Mouse (Mus musculus) kidney, postnatal 10 days (tissue): ENCODE results near the gene Tars2.
"Not testable (repeated sequence)": the region's sequence is repeated elsewhere in the genome, so short reads cannot be mapped to it uniquely, and the experiment has no call there.

Experiments
- DNase-seq: peaks from one replicate; pipeline ENCODE4 v3.0.0; 2021; ENCODE audit warnings: mixed read lengths

The Tars2 gene

GRCm38 (mm10) chr3:95760106-95760505 lies at the start of gene Tars2:
Tars2 (minus strand) TSS chr3:95760206.
- DNase-seq = no peak

DNA sequence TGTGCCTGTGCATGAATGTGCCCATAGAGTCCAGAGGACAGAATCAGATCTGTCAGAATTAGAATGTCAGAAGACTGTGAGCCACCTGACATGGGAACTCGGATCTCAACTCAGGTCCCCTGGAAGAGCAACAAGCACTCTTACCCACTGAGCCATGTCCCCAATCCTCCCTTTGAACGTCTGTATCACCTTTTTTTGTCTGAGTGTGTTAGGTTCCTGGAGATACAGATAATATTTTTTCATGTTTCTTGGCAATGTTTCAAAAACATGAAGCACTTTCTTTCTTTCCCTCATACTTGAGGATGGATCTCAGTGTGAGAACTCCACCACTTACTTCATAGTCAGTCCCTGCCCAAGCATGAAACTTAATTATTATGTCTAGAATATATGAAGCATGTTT lies 48.4 kb upstream of the Tars2 start:
- no peak for DNase-seq

DNA sequence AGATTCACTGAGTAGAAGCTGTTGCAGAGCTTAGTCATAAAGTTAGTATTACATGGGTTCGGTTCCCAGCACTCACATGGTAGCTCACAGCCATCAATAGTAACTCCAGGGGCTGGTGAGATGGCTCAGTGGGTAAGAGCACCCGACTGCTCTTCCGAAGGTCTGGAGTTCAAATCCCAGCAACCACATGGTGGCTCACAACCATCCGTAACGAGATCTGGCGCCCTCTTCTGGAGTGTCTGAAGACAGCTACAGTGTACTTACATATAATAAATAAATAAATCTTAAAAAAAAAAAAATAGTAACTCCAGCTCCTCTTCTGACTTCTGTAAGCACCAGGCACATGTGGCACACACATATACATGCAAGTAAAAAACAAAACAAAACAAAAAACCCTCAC lies 47.6 kb upstream of the Tars2 start:
- not testable (repeated sequence) for DNase-seq

GRCm38 (mm10) chr3:95806677-95807076 lies 46.7 kb upstream of the Tars2 start:
- DNase-seq = no peak

- no peak for DNase-seq
Observed at GRCm38 (mm10) chr3:95803851-95804250, 43.8 kb upstream of the Tars2 start.

DNA sequence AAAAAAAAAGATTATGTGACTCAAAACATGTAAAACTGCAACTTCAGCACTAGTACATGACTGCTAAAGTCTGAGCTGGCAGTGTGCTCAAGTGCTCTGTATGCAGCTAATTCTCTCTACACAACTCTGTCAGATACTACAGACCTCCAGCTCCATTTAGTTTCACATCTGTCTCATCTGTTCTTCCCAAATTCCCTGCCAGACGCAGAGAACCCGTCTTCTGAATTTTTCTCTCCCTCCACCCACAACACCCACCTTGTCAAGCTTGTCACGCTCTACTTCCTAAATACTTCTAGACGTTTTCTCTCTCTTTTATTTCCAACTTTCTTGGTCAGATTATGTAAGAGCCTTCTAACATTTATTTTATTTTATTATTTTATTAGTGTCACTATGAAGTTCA lies 38.8 kb upstream of the Tars2 start:
- no peak for DNase-seq

DNA sequence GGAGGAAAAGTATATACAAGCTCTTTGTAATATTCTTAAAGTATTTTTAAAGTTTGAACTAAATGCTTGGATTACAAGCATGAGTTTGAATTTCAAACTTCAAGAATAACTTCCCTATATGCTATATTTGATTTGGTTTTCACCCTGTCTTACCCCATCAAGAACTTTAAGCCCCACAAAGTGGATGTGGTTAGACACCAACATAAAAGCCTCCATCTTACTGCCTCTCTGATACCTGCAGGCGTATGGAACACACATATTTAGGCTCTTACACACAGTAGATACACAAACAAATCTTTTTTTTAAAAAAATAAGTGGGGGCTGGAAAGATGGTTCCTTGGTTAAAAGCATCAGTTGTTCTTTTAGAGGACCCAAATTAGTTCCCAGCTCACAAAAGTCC lies 34.3 kb upstream of the Tars2 start:
- no peak for DNase-seq

DNA sequence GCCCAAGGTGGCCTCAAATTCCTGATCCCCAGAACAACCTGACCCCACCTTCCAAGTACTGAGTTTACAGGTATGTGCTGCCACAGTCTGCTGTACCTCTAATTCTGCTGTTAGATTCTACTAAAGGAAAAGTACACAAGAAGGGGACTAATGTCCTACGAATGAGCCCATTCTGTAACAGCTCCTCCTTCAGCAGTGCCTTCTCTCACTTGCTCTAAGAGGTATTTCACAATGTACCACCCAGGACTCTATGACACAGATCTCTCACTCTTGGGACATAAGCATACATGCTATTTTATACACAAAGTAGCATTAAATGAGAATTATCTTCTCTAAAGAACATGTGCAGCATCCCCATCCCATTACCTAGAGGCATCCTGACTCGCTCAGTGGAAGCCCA lies 33.7 kb upstream of the Tars2 start:
- no peak for DNase-seq

GRCm38 (mm10) chr3:95785501-95785900 lies 25.5 kb upstream of the Tars2 start:
- DNase-seq = no peak

- DNase-seq = peak; percentile 41
Observed at GRCm38 (mm10) chr3:95771985-95772384, 12.0 kb upstream of the Tars2 start.

DNA sequence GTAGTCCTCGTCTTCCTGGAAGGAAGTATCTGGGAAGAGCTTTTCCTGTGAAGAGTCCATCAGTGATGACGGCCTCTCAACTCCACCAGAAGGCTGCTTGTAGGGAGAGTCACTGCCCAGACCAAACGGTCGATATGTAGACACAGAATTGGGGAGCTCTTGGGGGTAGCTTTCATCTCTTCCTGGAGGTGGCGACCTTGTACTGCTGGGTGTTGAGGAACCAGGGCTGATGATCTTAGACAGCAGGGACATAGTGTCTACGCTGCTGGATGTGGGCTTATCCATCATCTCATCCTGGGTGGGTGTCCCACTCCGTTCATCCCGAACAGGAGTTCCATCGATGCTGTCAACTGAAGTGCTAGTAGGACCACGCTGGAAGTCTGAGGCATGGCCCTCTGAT lies 5.5 kb upstream of the Tars2 start:
- no peak for DNase-seq

DNA sequence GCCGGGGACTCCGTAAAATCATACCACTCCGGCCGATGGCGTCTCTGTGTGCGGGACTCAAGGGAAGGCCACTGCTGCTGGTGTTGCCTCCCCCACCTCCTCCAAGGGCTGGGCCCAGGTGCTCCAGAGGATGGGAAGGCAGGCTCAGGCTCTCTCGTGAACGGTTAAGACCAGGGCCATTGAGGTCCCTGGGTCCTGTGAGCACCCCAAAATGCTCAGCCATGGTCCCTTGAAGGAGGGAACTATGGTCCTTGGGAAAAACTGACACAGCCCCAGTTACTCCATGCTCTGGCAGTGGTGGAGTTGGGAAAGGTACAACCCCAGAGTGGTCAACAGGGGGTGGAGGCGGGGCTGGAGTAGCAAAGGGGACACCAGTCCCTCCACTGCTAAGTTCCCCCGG lies 3.8 kb upstream of the Tars2 start:
- DNase-seq = no peak

- DNase-seq = no peak
Observed at GRCm38 (mm10) chr3:95762961-95763360, 3.0 kb upstream of the Tars2 start.

- no peak for DNase-seq
Observed at GRCm38 (mm10) chr3:95761771-95762170, 1.8 kb upstream of the Tars2 start.

GRCm38 (mm10) chr3:95760656-95761055 lies 650 bp upstream of the Tars2 start:
- DNase-seq = no peak

GRCm38 (mm10) chr3:95758467-95759218 lies 1.4 kb downstream of the Tars2 start:
- no peak for DNase-seq

DNA sequence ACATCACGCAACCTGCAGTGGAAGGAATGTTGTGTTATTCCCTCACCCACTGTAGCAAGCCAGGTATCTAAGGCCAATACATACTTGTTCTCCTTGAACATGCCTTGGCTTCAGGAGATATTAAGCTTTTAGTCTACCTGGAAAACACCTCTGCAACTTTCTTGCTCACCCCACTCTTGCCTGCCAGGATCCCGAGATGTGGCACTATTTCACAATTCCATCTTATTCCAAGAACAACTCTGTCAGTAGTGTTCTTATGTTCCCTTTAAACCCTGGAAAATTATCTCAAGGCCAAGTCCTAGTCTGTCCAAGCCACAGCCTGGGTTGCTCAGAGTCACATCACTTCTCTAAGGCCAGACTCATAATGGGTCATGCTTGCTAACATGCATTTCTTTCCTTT lies 3.2 kb downstream of the Tars2 start:
- no peak for DNase-seq

GRCm38 (mm10) chr3:95754345-95755206 lies 5.4 kb downstream of the Tars2 start:
- DNase-seq = peak; percentile 95

- no peak for DNase-seq
Observed at GRCm38 (mm10) chr3:95752935-95753334, 7.1 kb downstream of the Tars2 start.

DNA sequence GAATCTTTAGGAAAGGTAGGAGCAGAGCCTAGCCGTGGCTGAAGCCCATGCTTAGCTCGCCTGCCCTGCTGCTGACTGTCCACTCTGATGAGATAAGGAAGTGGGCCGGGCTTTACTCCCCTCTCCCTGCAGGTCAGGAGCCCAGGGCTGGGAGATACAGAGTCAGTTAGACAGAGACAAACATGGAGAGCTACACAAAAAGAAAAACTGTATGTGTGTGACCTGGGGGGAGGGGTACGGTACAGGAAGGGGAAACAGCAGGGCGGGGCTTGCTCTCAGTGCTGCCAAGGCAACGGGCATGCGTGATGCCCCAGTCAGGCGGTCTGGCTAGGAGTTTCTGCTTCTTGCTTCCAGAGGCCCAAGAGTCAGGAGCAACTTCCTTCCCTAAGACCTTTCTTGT lies 19.6 kb downstream of the Tars2 start:
- DNase-seq = peak; percentile 81

DNA sequence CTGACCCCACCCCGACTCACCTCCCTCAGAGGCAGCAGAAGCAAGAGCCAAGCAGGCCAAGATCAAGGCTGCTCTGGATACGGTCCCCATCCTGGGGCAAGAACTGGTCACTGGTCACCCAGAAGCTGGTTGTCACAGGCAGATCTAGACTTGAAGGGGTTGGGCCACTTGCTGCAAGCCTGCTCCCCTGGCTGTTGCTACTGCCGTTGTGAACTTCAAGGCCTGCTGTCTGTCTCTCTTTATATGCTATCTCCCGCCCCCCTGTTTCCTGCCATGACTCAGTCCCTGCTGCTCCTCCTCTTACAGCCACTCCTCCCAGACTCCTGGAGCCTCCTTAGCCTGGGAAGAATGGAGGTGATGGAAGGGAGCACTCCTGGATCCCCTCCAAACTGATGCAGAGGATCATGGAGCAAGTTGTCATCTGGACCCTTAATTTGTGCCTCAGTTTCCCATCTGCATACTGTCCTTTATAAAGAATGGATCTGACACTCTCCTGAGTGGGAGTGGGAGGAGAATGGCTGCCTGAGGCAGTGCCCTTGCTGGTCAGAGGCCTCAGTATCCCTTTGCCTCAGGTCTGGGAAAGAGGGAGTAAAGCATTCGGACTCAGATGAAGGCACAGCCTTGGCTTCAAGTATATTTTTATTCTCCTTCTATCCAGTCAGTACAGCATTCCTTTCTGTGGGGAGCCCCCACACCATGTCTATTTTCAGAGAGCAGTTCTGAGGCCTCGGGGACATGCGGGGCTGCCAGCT lies 20.5 kb downstream of the Tars2 start, which contains the start of gene Ecm1:
Gene Ecm1 (minus strand): TSS at position 217 of the 752 bp plus-strand sequence.
- peak; percentile 74 for DNase-seq

GRCm38 (mm10) chr3:95735071-95735670 lies 24.8 kb downstream of the Tars2 start:
- DNase-seq = no peak
